Mouse (Mus musculus) midbrain, embryonic 13.5 days (tissue): ENCODE measurements around the gene Gm26938. TPM values are rescaled to one million over a fixed set of nuclear protein-coding genes. Genes with fewer than 3 reads are reported as not detected.

Experiments
- ATAC-seq: fragments of 200-750 bp; cut with Nextera tagmentation; 2 replicates; pipeline ENCODE4 v1.8.0; 2017; ENCODE audit warnings: mild to moderate bottlenecking, moderate TSS enrichment, moderate library complexity
- H3K27ac ChIP-seq: fragments of 300-500 bp; sonication (generic); 2 replicates; pipeline ENCODE4 v1.5.1; 2015; ENCODE audit warnings: inconsistent platforms, mild to moderate bottlenecking, moderate library complexity
- H3K27me3 ChIP-seq: fragments of 300-500 bp; sonication (generic); 2 replicates; pipeline ENCODE4 v1.6.1; 2015; ENCODE audit warnings: mild to moderate bottlenecking, inconsistent platforms
- H3K36me3 ChIP-seq: fragments of 300-500 bp; sonication (generic); 2 replicates; pipeline ENCODE4 v1.6.1; 2015; ENCODE audit warnings: mild to moderate bottlenecking, inconsistent platforms
- H3K4me1 ChIP-seq: fragments of 300-500 bp; sonication (generic); replicated peaks from 2 replicates; pipeline ENCODE4 v1.6.1; 2015; ENCODE audit warnings: inconsistent platforms
- H3K4me2 ChIP-seq: fragments of 300-500 bp; sonication (generic); replicated peaks from 2 replicates; pipeline ENCODE4 v1.6.1; 2015; ENCODE audit warnings: moderate library complexity, mild to moderate bottlenecking, inconsistent platforms
- H3K4me3 ChIP-seq: fragments of 300-500 bp; sonication (generic); replicated peaks from 2 replicates; pipeline ENCODE4 v1.5.1; 2015; ENCODE audit warnings: mild to moderate bottlenecking, inconsistent platforms
- H3K9ac ChIP-seq: fragments of 300-500 bp; sonication (generic); replicated peaks from 2 replicates; pipeline ENCODE4 v1.6.1; 2015; ENCODE audit warnings: mild to moderate bottlenecking, inconsistent platforms
- H3K9me3 ChIP-seq: fragments of 300-500 bp; sonication (generic); 2 replicates; pipeline ENCODE4 v1.6.1; 2016; ENCODE audit warnings: mild to moderate bottlenecking, inconsistent platforms
- WGBS: fragments of 180-500 bp; shearing (Covaris S2); methylation state at CpG from one replicate; pipeline ENCODE4 v1.1.7; 2015; 5-methylcytosine and 5-hydroxymethylcytosine counted together
- polyA plus RNA-seq: library from polyadenylated mRNA; unstranded; fragments of >200 nt; fragmentation: Nextera tagmentation; extraction: Ambion mirVana; gene quantifications from 2 replicates; pipeline ENCODE4 v1.2.1, GENCODE M21; 2015

The Gm26938 gene
- polyA plus RNA-seq, 1 experiment from 2014 or later, result not detected

DNA sequence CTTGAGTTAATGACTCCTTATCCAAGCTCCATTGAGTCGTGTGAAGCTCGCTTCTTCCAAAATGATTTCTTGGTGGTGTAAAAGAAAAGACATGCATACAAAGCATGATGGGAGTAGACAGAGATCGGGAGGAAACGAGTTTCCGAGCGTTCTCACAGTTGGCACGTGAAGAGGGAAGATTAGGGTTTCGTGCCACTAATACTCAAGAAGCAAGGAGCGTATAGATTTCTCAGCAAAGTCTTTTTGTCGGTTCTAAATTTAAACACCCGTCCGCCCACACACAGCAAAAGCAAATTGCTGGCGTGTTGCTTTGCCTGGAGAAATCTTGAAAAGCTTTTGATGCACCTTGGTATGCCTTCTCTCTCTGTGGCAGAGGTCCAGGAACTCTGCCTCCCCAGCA is 3.2 kb upstream of the Gm26938 start:
- no peak overlapping the region for H3K4me2 ChIP-seq
- peaks cover 17% of the 10 kb centered on the region for H3K4me1 ChIP-seq
- no peaks in the 10 kb centered on the region for H3K9me3 ChIP-seq
- no peak for ATAC-seq
- 82% methylated on average over 13 of the region's 13 CpGs for WGBS
- H3K4me3 ChIP-seq, result no peak overlapping the region
- no peak overlapping the region for H3K27ac ChIP-seq
- H3K36me3 ChIP-seq, result peaks cover 3% of the 10 kb centered on the region; the same call in 1 of the 2 replicates
- no peaks in the 10 kb centered on the region for H3K27me3 ChIP-seq
- H3K9ac ChIP-seq, result no peak overlapping the region

DNA sequence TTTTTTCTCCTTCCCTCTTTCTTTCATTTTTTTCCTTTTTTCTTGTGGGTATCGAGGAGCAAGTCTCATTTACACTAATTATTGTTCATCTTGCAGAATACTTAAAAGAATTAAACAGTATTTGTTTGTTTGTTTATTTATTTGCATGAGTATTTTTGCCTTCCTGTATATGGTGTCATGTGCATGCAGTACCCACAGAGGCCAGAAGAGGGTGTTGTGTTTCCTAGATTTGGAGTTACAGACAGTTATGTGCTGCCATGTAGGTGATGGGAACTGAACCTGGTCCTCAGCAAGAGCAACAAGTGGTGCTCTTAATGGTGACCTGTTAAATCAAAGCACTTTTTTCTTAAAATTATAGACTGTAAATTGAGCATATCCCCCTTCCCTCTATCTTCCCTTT is 1.4 kb upstream of the Gm26938 start:
- H3K4me3 ChIP-seq, result no peak overlapping the region
- peaks cover 21% of the 10 kb centered on the region for H3K36me3 ChIP-seq
- WGBS, result 95% methylated on average over 1 of the region's 1 CpGs
- H3K4me1 ChIP-seq, result peaks cover 17% of the 10 kb centered on the region
- no peak overlapping the region for H3K9ac ChIP-seq
- H3K27ac ChIP-seq, result no peak overlapping the region
- H3K9me3 ChIP-seq, result no peaks in the 10 kb centered on the region
- no peak for ATAC-seq
- no peaks in the 10 kb centered on the region for H3K27me3 ChIP-seq
- no peak overlapping the region for H3K4me2 ChIP-seq

DNA sequence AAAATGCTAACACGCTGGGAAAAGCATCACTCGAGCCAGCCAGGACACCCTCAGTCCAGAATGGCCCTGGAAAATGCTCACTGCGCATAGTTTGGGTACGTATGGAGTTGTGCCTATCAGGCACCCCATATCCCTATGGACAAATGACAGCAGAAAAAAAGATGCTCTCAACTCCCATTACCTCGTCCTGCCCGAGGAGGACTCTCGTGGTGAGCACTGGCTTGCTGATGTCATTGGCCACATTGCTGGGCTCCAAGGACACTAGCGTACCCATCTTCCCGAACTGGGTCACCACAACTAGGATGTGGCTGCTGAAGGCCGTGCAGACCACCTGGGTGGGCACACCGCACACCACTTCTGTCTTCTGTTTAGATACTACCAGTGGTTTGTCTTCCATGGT is 260 bp downstream of the Gm26938 start:
- Histone ChIP-seq H3K27ac (peak overlapping the region; percentile 82; the same call in 1 of the 2 replicates), H3K4me1 (peaks cover 17% of the 10 kb centered on the region), H3K4me3 (peak overlapping the region; percentile 67), H3K9me3 (no peaks in the 10 kb centered on the region), H3K27me3 (no peaks in the 10 kb centered on the region), H3K4me2 (peak overlapping the region; percentile 98), H3K36me3 (peaks cover 37% of the 10 kb centered on the region), H3K9ac (peak overlapping the region; percentile 80)
- WGBS, result 41% methylated on average over 11 of the region's 11 CpGs
- ATAC-seq, result peak; percentile 17; the same call in 1 of the 2 replicates

DNA sequence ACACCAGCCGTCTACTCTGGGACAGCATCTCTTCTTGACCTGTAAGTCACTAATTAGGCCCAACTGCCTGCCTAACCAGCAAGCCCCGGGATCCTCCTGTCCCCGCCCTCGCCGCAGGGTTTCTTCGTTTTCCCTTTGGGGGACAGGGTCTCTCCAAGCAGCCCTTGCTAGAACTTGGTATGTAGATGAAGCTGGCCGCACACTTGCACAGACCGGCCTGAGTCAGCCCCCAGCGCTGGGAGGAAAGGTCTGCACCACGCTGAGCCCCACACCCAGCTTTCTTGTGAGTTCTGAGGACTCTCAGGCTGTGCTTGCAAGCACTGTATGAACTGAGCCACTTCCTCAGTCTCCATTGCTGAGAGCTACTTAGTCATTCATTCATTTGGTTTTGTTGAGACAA is 1.7 kb downstream of the Gm26938 start:
- H3K9ac ChIP-seq, result no peak overlapping the region
- peaks cover 17% of the 10 kb centered on the region for H3K4me1 ChIP-seq
- no peak overlapping the region for H3K4me3 ChIP-seq
- H3K36me3 ChIP-seq, result peaks cover 43% of the 10 kb centered on the region
- 93% methylated on average over 10 of the region's 10 CpGs for WGBS
- peak overlapping the region; percentile 6; the same call in 1 of the 2 replicates for H3K4me2 ChIP-seq
- H3K27me3 ChIP-seq, result no peaks in the 10 kb centered on the region
- H3K27ac ChIP-seq, result no peak overlapping the region
- H3K9me3 ChIP-seq, result no peaks in the 10 kb centered on the region
- ATAC-seq, result no peak

DNA sequence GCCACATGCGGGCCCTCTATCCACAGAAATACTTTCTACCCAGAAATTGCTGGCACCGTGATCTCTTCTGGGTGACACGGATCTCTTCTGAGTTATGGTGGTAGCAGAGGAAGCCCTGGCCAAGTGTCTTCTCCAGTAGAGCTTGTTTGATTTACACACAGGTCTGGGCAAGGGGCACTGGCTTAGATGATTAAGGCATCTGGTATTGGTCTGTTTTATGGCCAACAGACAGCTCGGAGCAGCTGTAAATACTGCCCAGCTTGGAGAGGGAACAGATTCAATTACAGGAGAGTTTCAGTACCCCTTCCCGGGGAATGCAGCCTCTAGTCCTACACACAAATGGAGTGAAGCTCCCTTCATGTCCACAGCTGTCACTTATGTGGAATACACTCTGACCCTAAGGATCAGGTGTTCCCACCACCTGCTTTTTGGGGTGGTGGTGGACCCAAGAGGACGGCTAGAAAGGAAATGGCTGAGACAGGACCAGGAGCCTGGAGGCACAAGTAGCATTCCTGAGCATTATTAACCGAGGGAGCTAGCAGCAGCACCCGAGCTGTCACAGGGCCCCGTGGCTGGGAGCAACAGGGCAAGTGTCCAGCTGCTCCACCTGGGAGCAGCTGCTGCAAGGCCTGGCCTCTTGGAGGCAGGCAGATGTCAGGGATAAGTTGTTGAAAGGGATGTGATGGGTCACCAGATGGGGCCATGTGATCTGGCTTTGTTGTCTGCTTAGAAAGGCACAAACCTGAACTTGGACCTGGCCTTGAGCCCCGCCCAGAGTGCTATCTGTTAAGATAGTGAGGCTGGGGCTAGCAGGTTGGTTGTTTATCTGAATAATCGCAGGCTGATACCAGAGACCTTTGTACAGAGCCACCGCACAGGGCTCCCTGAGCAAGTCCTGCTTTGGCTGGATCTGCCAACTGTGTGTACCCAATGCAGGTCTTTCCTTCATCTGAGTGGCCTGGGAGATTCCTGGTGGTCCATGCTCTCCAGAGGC is 4.4 kb downstream of the Gm26938 start:
- Histone ChIP-seq H3K27ac (no peak overlapping the region), H3K36me3 (peaks cover 46% of the 10 kb centered on the region), H3K4me1 (peaks cover 17% of the 10 kb centered on the region), H3K27me3 (no peaks in the 10 kb centered on the region), H3K9me3 (no peaks in the 10 kb centered on the region), H3K4me2 (no peak overlapping the region), H3K9ac (no peak overlapping the region), H3K4me3 (no peak overlapping the region)
- ATAC-seq, result no peak
- 87% methylated on average over 12 of the region's 12 CpGs for WGBS

DNA sequence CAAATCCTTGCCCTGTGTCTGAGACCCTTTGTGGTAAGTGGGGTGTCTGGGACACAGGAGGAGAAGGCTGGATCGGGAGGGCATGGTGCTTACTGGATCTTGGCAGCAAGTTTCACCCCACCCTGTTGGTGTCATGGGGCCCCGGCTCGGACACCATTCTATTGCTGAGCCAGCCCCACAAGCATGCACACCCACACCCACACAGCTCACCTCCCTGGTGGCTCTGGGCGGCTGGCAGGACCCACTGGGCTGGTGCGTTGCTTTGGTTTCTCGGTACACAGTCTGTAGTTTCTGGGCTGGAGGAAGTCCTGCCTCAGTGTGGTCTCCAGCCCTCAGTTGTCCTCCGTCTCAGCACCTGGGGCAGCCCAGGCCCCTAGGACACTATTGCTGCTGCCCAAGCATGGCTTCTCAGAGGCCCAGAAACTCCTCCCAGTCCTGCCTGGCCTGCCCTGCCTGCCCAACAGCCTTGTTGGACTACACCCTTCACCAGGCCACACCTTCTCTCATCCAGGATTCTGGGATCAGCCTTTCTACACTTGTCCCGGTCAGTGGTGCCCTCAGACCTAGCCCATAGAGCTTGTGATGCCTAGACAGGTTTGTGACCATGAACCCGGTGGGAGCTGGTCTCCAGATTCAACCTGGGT is 6.5 kb downstream of the Gm26938 start, which contains the start of gene Tmem184a:
Gene Tmem184a (minus strand): TSS at position 380 of the 644 bp plus-strand sequence.
- H3K9me3 ChIP-seq, result no peaks in the 10 kb centered on the region
- H3K27me3 ChIP-seq, result peaks cover 12% of the 10 kb centered on the region
- no peak within 1 kb of the TSS for H3K27ac ChIP-seq
- peaks cover 45% of the 10 kb centered on the region for H3K36me3 ChIP-seq
- 87% methylated on average over 9 of the region's 9 CpGs for WGBS
- no peak within 1 kb of the TSS for H3K4me3 ChIP-seq
- H3K4me2 ChIP-seq, result no peak within 1 kb of the TSS
- peaks cover 3% of the 10 kb centered on the region; the same call in 1 of the 2 replicates for H3K4me1 ChIP-seq
- H3K9ac ChIP-seq, result no peak within 1 kb of the TSS
- ATAC-seq, result 0 out of 2 replicates have a peak, but pooled peaks have one; percentile 8

DNA sequence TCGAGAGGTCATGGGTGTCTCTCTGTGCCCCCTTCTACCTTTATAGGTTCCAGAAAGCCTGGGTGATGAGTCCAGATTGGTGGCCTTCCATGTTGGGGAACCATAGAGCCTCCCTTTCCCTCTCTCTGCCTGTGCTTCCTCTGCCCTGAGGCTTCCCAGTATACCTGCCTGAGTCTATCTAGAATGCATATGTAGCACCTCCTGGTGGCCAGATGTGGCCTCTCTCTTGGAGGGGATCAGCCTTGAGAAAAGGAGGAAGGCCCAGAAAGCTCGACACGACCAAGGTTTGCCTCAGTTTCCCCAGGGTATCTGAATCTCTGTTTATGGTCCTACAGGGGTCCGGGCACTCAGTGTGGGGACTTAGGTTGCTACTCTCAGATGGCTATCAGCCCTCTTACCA is 7.4 kb downstream of the Gm26938 start:
- Histone ChIP-seq H3K27ac (no peak overlapping the region), H3K4me1 (no peaks in the 10 kb centered on the region), H3K9ac (no peak overlapping the region), H3K27me3 (peaks cover 21% of the 10 kb centered on the region), H3K4me2 (no peak overlapping the region), H3K9me3 (no peaks in the 10 kb centered on the region), H3K36me3 (peaks cover 36% of the 10 kb centered on the region), H3K4me3 (no peak overlapping the region)
- 43% methylated on average over 4 of the region's 4 CpGs for WGBS
- 0 out of 2 replicates have a peak, but pooled peaks have one; percentile 38 for ATAC-seq

DNA sequence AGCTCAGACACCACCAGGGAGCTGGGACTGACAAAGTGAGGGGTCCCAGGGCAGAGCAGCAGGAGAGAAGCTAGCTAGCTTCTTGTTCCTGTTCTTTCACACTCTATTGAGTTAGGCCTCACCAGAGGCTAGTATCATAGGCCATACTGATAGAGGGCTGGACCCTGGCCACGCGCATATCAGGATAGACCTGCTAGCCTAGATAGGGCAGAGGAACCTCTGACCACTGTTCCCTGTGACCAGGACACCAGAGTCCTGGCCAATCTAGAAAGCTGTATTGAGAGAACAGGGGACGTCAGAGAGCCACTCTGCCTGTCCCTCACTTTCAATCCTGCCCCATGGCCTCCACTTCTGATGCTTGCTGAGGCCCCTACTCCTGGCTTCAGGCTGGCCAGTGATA is 8.2 kb downstream of the Gm26938 start:
- peaks cover 29% of the 10 kb centered on the region for H3K36me3 ChIP-seq
- no peaks in the 10 kb centered on the region for H3K9me3 ChIP-seq
- no peak overlapping the region for H3K4me3 ChIP-seq
- 86% methylated on average over 3 of the region's 3 CpGs for WGBS
- H3K27ac ChIP-seq, result no peak overlapping the region
- H3K27me3 ChIP-seq, result peaks cover 27% of the 10 kb centered on the region
- H3K9ac ChIP-seq, result no peak overlapping the region
- no peaks in the 10 kb centered on the region for H3K4me1 ChIP-seq
- H3K4me2 ChIP-seq, result no peak overlapping the region
- ATAC-seq, result no peak

DNA sequence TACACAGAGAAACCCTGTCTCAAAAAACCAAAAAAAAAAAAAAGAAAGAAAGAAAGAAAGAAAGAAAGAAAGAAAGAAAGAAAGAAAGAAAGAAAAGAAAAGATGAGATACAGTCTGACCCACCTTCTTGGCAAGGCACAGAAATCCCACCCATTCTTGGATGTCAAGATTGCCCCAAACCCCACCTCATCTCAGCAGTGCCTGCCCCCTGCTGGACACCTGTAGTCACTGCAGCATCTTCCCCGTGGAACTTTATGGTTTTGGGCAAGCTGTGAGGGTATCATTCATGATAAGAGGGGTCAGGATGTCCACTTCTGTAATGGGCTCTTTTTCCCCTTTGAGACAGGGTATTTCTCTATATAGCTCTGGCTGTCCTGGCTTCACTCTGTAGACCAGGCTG is 8.9 kb downstream of the Gm26938 start:
- no peak overlapping the region for H3K4me3 ChIP-seq
- no peak overlapping the region for H3K27ac ChIP-seq
- no peak overlapping the region for H3K9ac ChIP-seq
- peaks cover 33% of the 10 kb centered on the region for H3K27me3 ChIP-seq
- ATAC-seq, result no peak
- H3K9me3 ChIP-seq, result no peaks in the 10 kb centered on the region
- 8% methylated on average over 1 of the region's 1 CpGs for WGBS
- H3K4me2 ChIP-seq, result no peak overlapping the region
- no peaks in the 10 kb centered on the region for H3K4me1 ChIP-seq
- H3K36me3 ChIP-seq, result peaks cover 21% of the 10 kb centered on the region

DNA sequence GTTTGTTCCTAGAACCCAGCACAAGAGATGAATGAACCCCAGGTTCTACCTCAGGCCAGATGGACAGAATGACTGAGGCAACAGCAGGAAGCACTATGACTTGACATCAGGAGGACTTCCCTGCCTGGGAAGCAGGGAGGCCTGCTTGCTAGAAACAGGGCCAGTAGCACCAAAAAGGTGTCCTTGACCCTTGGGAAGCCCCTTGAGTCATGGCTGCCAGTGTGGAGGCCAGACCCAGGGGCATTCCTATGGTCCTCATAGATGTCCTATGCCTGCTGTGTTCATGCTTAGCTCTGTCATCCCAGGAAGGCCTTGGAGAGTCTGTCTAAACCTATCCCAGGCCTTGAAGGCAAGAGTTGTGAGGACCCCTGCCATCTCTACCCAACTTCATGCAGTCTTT is 9.8 kb downstream of the Gm26938 start:
- peaks cover 39% of the 10 kb centered on the region for H3K27me3 ChIP-seq
- peaks cover 13% of the 10 kb centered on the region for H3K36me3 ChIP-seq
- H3K4me2 ChIP-seq, result no peak overlapping the region
- H3K9me3 ChIP-seq, result no peaks in the 10 kb centered on the region
- no peak overlapping the region for H3K4me3 ChIP-seq
- H3K27ac ChIP-seq, result no peak overlapping the region
- ATAC-seq, result no peak
- no peaks in the 10 kb centered on the region for H3K4me1 ChIP-seq
- H3K9ac ChIP-seq, result no peak overlapping the region

DNA sequence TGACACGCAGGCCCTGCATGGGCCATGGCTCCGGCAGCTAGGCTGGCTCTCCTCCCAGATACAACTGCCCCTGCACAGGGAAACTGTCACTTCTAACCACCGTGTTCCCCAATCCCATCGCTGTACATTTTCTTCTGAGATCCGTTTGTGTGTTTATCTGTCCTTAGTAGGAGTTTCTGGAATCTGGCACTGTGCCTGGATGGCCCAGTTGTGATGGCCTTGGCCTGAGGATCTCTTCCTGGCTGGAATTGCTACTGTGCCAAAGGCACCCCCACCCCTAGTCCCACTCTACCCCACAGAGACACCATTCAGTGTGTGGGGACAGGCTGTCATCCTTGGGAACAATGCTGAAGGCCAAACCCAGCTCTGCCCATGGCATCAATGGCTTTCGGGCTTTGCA is 10.2 kb downstream of the Gm26938 start:
- Histone ChIP-seq H3K36me3 (peaks cover 8% of the 10 kb centered on the region; the same call in 1 of the 2 replicates), H3K4me3 (no peak overlapping the region), H3K9me3 (no peaks in the 10 kb centered on the region), H3K4me2 (no peak overlapping the region), H3K27ac (no peak overlapping the region), H3K27me3 (peaks cover 41% of the 10 kb centered on the region), H3K9ac (no peak overlapping the region), H3K4me1 (no peaks in the 10 kb centered on the region)
- ATAC-seq, result no peak
- WGBS, result 79% methylated on average over 6 of the region's 6 CpGs

DNA sequence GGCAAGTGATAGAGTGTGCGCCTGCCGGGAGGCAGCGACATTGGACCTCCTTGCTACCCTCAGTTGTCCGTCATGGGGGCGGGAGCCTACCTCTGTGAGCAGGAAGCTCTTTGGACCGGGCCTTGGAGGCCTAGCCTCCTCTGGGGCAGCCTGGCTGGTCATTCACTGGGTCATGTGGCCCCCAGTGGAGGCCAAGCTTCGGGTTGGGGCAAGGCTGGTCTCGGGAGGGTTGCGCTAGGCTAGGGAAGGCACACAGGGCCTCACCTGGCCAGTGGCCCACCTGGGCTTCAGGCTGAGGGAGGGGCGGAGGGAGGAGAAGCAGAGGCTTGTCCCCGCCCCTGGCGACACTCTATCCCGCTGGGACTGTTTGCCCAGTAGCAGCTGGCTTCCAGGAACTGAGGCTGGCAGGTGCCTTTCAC is 12.2 kb downstream of the Gm26938 start:
- WGBS, result 13% methylated on average over 13 of the region's 13 CpGs
- Histone ChIP-seq H3K4me1 (no peaks in the 10 kb centered on the region), H3K4me2 (no peak overlapping the region), H3K27me3 (peaks cover 41% of the 10 kb centered on the region), H3K36me3 (no peaks in the 10 kb centered on the region), H3K27ac (no peak overlapping the region), H3K9ac (no peak overlapping the region), H3K4me3 (no peak overlapping the region), H3K9me3 (no peaks in the 10 kb centered on the region)
- no peak for ATAC-seq
